Mouse (Mus musculus): ENCODE measurements around the gene Metap1d.

Gene Metap1d

GRCm38 (mm10) chr2:71453161-71453916 is at the start of gene Metap1d:
Metap1d (plus strand) TSS chr2:71453276.
- DNase-seq, result peak; percentile 97

GRCm38 (mm10) chr2:71405613-71406012 is 47.5 kb upstream of the Metap1d start:
- no peak for DNase-seq

- no peak for DNase-seq
Observed at GRCm38 (mm10) chr2:71418760-71419280, 34.3 kb upstream of the Metap1d start.

- no peak for DNase-seq
Observed at GRCm38 (mm10) chr2:71419408-71419807, 33.7 kb upstream of the Metap1d start.

- no peak for DNase-seq
Observed at GRCm38 (mm10) chr2:71420895-71421425, 32.1 kb upstream of the Metap1d start.

- no peak for DNase-seq
Observed at GRCm38 (mm10) chr2:71424545-71424944, 28.5 kb upstream of the Metap1d start.

- DNase-seq, result no peak
Observed at GRCm38 (mm10) chr2:71435440-71435839, 17.6 kb upstream of the Metap1d start.

- DNase-seq, result no peak
Observed at GRCm38 (mm10) chr2:71443376-71443775, 9.7 kb upstream of the Metap1d start.

- DNase-seq, result no peak
Observed at GRCm38 (mm10) chr2:71445536-71446196, 7.4 kb upstream of the Metap1d start.

- DNase-seq, result no peak
Observed at GRCm38 (mm10) chr2:71449604-71450003, 3.5 kb upstream of the Metap1d start.

GRCm38 (mm10) chr2:71451761-71452160 is 1.3 kb upstream of the Metap1d start:
- no peak for DNase-seq

- no peak for DNase-seq
Observed at GRCm38 (mm10) chr2:71453917-71454260, 813 bp downstream of the Metap1d start.

GRCm38 (mm10) chr2:71458624-71459023 is 5.5 kb downstream of the Metap1d start:
- no peak for DNase-seq

GRCm38 (mm10) chr2:71459659-71460058 is 6.6 kb downstream of the Metap1d start:
- DNase-seq, result no peak

- no peak for DNase-seq
Observed at GRCm38 (mm10) chr2:71461139-71461538, 8.1 kb downstream of the Metap1d start.

- no peak for DNase-seq
Observed at GRCm38 (mm10) chr2:71461589-71461988, 8.5 kb downstream of the Metap1d start.

- DNase-seq, result no peak
Observed at GRCm38 (mm10) chr2:71462066-71462465, 9.0 kb downstream of the Metap1d start.

GRCm38 (mm10) chr2:71462553-71462952 is 9.5 kb downstream of the Metap1d start:
- DNase-seq, result no peak

- no peak for DNase-seq
Observed at GRCm38 (mm10) chr2:71466103-71466502, 13.0 kb downstream of the Metap1d start.

- peak; percentile 29 to 39 for DNase-seq
Observed at GRCm38 (mm10) chr2:71466861-71467450, 13.9 kb downstream of the Metap1d start.

GRCm38 (mm10) chr2:71471094-71471493 is 18.0 kb downstream of the Metap1d start:
- no peak for DNase-seq

GRCm38 (mm10) chr2:71473830-71474229 is 20.8 kb downstream of the Metap1d start:
- no peak for DNase-seq

- DNase-seq, result peak; percentile 14 to 33
Observed at GRCm38 (mm10) chr2:71474345-71474744, 21.3 kb downstream of the Metap1d start.

GRCm38 (mm10) chr2:71475311-71475710 is 22.2 kb downstream of the Metap1d start:
- no peak for DNase-seq

Data from kidney, postnatal 36 days (tissue).